14 mouse cellular contexts compared by ENCODE assay signal in the genomic region with DNA sequence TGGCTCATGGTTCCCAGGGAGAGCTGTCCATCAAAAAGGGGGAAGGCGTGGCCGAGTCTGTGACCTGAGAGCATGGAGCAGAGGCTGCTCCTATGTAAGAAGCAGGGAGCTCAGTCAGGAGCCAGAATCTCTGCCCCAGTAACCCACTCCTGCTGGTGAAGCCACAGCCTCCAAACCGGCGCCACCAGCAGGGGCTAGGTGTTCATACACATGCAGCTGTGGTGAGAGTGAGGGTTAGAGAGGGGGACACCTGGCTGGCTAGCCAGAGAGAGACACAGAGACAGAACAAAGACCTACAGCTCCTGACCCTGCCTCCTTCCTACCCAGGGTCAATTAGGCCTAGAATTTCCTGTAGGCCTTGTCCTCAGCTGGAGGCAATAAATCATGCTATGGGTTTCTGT.
DNase-seq lines count a peak whose midpoint lies in the region; ATAC-seq and TF ChIP-seq lines count a peak whose summit lies in the region.
"Had no signal": no experiment of that assay in that cellular context is flagged by ENCODE, and none has a peak within 500 bp of the region (broad histone marks: within the 10 kb centered on the region; RNA-seq: fewer than 3 reads in every experiment).

No protein-coding gene starts in this region.

- no peak overlapping the region for H3K27ac ChIP-seq in forebrain, embryonic 11.5 days (ENCODE audit: low read depth, low read length)
- no peak overlapping the region for H3K27ac ChIP-seq in forebrain, embryonic 14.5 days (ENCODE audit: low read depth, low read length)
- H3K27ac ChIP-seq in liver, postnatal 0 days (ENCODE audit: low read depth): no peak overlapping the region
- no peak overlapping the region for H3K27ac ChIP-seq in liver, embryonic 12.5 days
- no peak overlapping the region for H3K27ac ChIP-seq in intestine, embryonic 15.5 days
- H3K27ac ChIP-seq: heart, embryonic 13.5 days; stomach, embryonic 15.5 days had no signal

- no peak for TF ChIP-seq CTCF in liver, postnatal 0 days (IDR thresholded peaks at IDR 0.05; ENCODE audit: low read depth)
- no peak for TF ChIP-seq CTCF in C2C12 (IDR thresholded peaks at IDR 0.05; ENCODE audit: control insufficient read depth, insufficient read depth, insufficient read length)

- no peaks in the 10 kb centered on the region for H3K36me3 ChIP-seq in forebrain, embryonic 11.5 days (ENCODE audit: control insufficient read depth, insufficient read depth, low read length)
- H3K36me3 ChIP-seq in forebrain, embryonic 14.5 days (ENCODE audit: control insufficient read depth, insufficient read depth, low read length): no peaks in the 10 kb centered on the region
- H3K36me3 ChIP-seq in liver, postnatal 0 days (replicated peaks; ENCODE audit: insufficient read depth, low read length): no peaks in the 10 kb centered on the region
- H3K36me3 ChIP-seq in liver, embryonic 12.5 days: no peaks in the 10 kb centered on the region
- no peaks in the 10 kb centered on the region for H3K36me3 ChIP-seq in C2C12 (ENCODE audit: control insufficient read depth, insufficient read depth)
- H3K36me3 ChIP-seq in intestine, embryonic 15.5 days: no peaks in the 10 kb centered on the region
- H3K36me3 ChIP-seq: heart, embryonic 13.5 days; stomach, embryonic 15.5 days had no signal

- no peak overlapping the region for H3K9ac ChIP-seq in forebrain, embryonic 11.5 days (ENCODE audit: low read length)
- no peak overlapping the region for H3K9ac ChIP-seq in forebrain, embryonic 14.5 days (ENCODE audit: low read length)
- H3K9ac ChIP-seq in liver, postnatal 0 days (replicated peaks): no peak overlapping the region
- no peak overlapping the region for H3K9ac ChIP-seq in liver, embryonic 12.5 days
- H3K9ac ChIP-seq in intestine, embryonic 15.5 days: no peak overlapping the region
- H3K9ac ChIP-seq: heart, embryonic 13.5 days; stomach, embryonic 15.5 days had no signal

- H3K4me1 ChIP-seq in forebrain, embryonic 11.5 days (replicated peaks; ENCODE audit: control insufficient read depth, insufficient read depth, low read length): peaks cover 3% of the 10 kb centered on the region; the same call in 1 of the 2 replicates
- H3K4me1 ChIP-seq in forebrain, embryonic 14.5 days (ENCODE audit: control insufficient read depth, insufficient read depth, low read length): no peaks in the 10 kb centered on the region
- no peaks in the 10 kb centered on the region for H3K4me1 ChIP-seq in liver, postnatal 0 days (ENCODE audit: insufficient read depth)
- no peaks in the 10 kb centered on the region for H3K4me1 ChIP-seq in liver, embryonic 12.5 days
- H3K4me1 ChIP-seq in intestine, embryonic 15.5 days (replicated peaks): no peaks in the 10 kb centered on the region; the same call in 1 of the 2 replicates

- no peak overlapping the region for H3K4me2 ChIP-seq in forebrain, embryonic 11.5 days (ENCODE audit: low read depth, low read length, severe bottlenecking)
- no peak overlapping the region for H3K4me2 ChIP-seq in forebrain, embryonic 14.5 days (ENCODE audit: low read length)
- H3K4me2 ChIP-seq in liver, postnatal 0 days (ENCODE audit: low read depth, low read length): no peak overlapping the region
- H3K4me2 ChIP-seq in liver, embryonic 12.5 days: no peak overlapping the region
- H3K4me2 ChIP-seq in intestine, embryonic 15.5 days (replicated peaks): no peak overlapping the region
- H3K4me2 ChIP-seq: heart, embryonic 13.5 days; stomach, embryonic 15.5 days had no signal

- ATAC-seq in forebrain, embryonic 11.5 days (replicated peaks; ENCODE audit: low FRiP score): no peak
- ATAC-seq in forebrain, embryonic 14.5 days: no peak
- ATAC-seq in liver, postnatal 0 days: no peak
- ATAC-seq in liver, embryonic 12.5 days: no peak
- peak; percentile 34 for ATAC-seq in intestine, embryonic 15.5 days

- DNase-seq in forebrain, embryonic 11.5 days (ENCODE audit: low spot score): peak; percentile 47
- no peak for DNase-seq in forebrain, embryonic 14.5 days (ENCODE audit: low spot score)
- peak; percentile 12 for DNase-seq in liver, postnatal 0 days
- DNase-seq in adrenal gland, adult (ENCODE audit: inconsistent age in 2 of 2, low spot score in 1 of 2): no peak
- DNase-seq in MN1 (ENCODE audit: low spot score): no peak
- DNase-seq: cerebellum, adult 11-12 months; gastrocnemius, postnatal 10 days; kidney, postnatal 36 days; right cerebral cortex, postnatal 14 days had no signal

- H3K4me3 ChIP-seq in forebrain, embryonic 11.5 days (ENCODE audit: low read depth, low read length): no peak overlapping the region
- H3K4me3 ChIP-seq in forebrain, embryonic 14.5 days (ENCODE audit: low read depth, low read length): no peak overlapping the region
- H3K4me3 ChIP-seq in liver, postnatal 0 days (ENCODE audit: low read depth, low read length): no peak overlapping the region
- no peak overlapping the region for H3K4me3 ChIP-seq in liver, embryonic 12.5 days
- H3K4me3 ChIP-seq in C2C12 (ENCODE audit: insufficient read depth, poor library complexity, severe bottlenecking): no peak overlapping the region
- no peak overlapping the region for H3K4me3 ChIP-seq in intestine, embryonic 15.5 days (replicated peaks)
- H3K4me3 ChIP-seq: heart, embryonic 13.5 days; stomach, embryonic 15.5 days had no signal

- 63% methylated on average over 4 of the region's 4 CpGs for WGBS in forebrain, embryonic 11.5 days
- WGBS in forebrain, embryonic 14.5 days: 49% methylated on average over 4 of the region's 4 CpGs
- WGBS in liver, postnatal 0 days (ENCODE audit: insufficient replicate concordance): 63% methylated on average over 4 of the region's 4 CpGs
- WGBS in liver, embryonic 12.5 days (ENCODE audit: insufficient replicate concordance): 61% methylated on average over 4 of the region's 4 CpGs
- 52% methylated on average over 4 of the region's 4 CpGs for WGBS in intestine, embryonic 15.5 days

- H3K79me2 ChIP-seq in C2C12 (ENCODE audit: control insufficient read depth, insufficient read depth): no peaks in the 10 kb centered on the region

- no peak for TF ChIP-seq EP300 in liver, postnatal 0 days (IDR thresholded peaks at IDR 0.05; ENCODE audit: low read depth)

- no peaks in the 10 kb centered on the region for H3K79me3 ChIP-seq in C2C12 (ENCODE audit: low read depth)

- no peaks in the 10 kb centered on the region for H3K9me3 ChIP-seq in forebrain, embryonic 11.5 days (ENCODE audit: control insufficient read depth, low read length)
- H3K9me3 ChIP-seq in forebrain, embryonic 14.5 days (replicated peaks; ENCODE audit: control insufficient read depth, low read length): no peaks in the 10 kb centered on the region
- H3K9me3 ChIP-seq in liver, postnatal 0 days (ENCODE audit: low read length): no peaks in the 10 kb centered on the region
- H3K9me3 ChIP-seq in liver, embryonic 12.5 days (replicated peaks): no peaks in the 10 kb centered on the region
- no peaks in the 10 kb centered on the region for H3K9me3 ChIP-seq in intestine, embryonic 15.5 days
- H3K9me3 ChIP-seq: heart, embryonic 13.5 days; stomach, embryonic 15.5 days had no signal

- H3K27me3 ChIP-seq in forebrain, embryonic 11.5 days (ENCODE audit: control insufficient read depth, insufficient read depth, low read length): no peaks in the 10 kb centered on the region; the same call in 1 of the 2 replicates
- no peaks in the 10 kb centered on the region for H3K27me3 ChIP-seq in forebrain, embryonic 14.5 days (replicated peaks; ENCODE audit: control insufficient read depth, insufficient read depth, low read length)
- no peaks in the 10 kb centered on the region for H3K27me3 ChIP-seq in liver, postnatal 0 days (ENCODE audit: insufficient read depth, low read length)
- no peaks in the 10 kb centered on the region for H3K27me3 ChIP-seq in liver, embryonic 12.5 days (replicated peaks)
- H3K27me3 ChIP-seq in C2C12 (ENCODE audit: control insufficient read depth, insufficient read depth, insufficient read length): no peaks in the 10 kb centered on the region
- H3K27me3 ChIP-seq in intestine, embryonic 15.5 days (replicated peaks): no peaks in the 10 kb centered on the region
- H3K27me3 ChIP-seq: heart, embryonic 13.5 days; stomach, embryonic 15.5 days had no signal

- no peak overlapping the region for H3ac ChIP-seq in C2C12 (ENCODE audit: control insufficient read depth, insufficient read length, low read depth)

TF ChIP-seq in C2C12, 6 proteins besides CTCF, POLR2A, EP300 and RAD21:
- TF ChIP-seq FOSL1 (IDR thresholded peaks at IDR 0.05; ENCODE audit: insufficient read depth, low read length, poor library complexity, severe bottlenecking) (no peak), MYOD1 (IDR thresholded peaks at IDR 0.05; ENCODE audit: control insufficient read depth, insufficient read length, low read depth) (peak; percentile 11)
TF ChIP-seq in C2C12: peak in this region for 1.

Comparison
In these comparisons a context has a peak if more than half of its experiments do, and no peak if none do; other contexts are left out.
1. DNase-seq: peak in forebrain, embryonic 11.5 days (single experiment) and liver, postnatal 0 days (single experiment); none in forebrain, embryonic 14.5 days (single experiment), adrenal gland, adult (0 of 2) and MN1 (single experiment).